Mouse (Mus musculus) gastrocnemius, postnatal 36 days (tissue): ENCODE data around the gene Erp29. TPM values are rescaled to one million over a fixed set of nuclear protein-coding genes. Genes with fewer than 3 reads are reported as not detected.

Experiments used
- DNase-seq, 2 experiments: peaks; one replicate each; pipeline ENCODE4 v3.0.0; 2022
- intact Hi-C: fragments of 180-260 bp; cut with DNase I; formaldehyde crosslinking; loops from one replicate; pipeline ENCODE4 v1.15.1; 2025
- total RNA-seq, 2 experiments: library from RNA; stranded (reverse); gene quantifications; 2 replicates each; pipeline ENCODE4 v1.2.3; 2021

Erp29 gene
- total RNA-seq, 2 experiments from 2014 or later: 32.4 to 36.7 TPM

- intact Hi-C loops: no loop called here
- no peak for DNase-seq
These were observed 1.1 kb downstream of the Erp29 start for GRCm38 (mm10) chr5:121451203-121451602.

GRCm38 (mm10) chr5:121450476-121450875, 1.8 kb downstream of the Erp29 start:
- intact Hi-C loops: no loop called here
- DNase-seq: no peak

- intact Hi-C loops: no loop called here
- no peak for DNase-seq
These were observed 2.3 kb downstream of the Erp29 start for GRCm38 (mm10) chr5:121449976-121450375.

GRCm38 (mm10) chr5:121448450-121448849, 3.9 kb downstream of the Erp29 start:
- DNase-seq: no peak
- intact Hi-C loops: no loop called here

GRCm38 (mm10) chr5:121444870-121445269, 7.4 kb downstream of the Erp29 start:
- intact Hi-C loops: loop anchor here (5.0 kb wide), 1 partner anchor 32 kb away; no protein-coding TSS in a partner anchor
- DNase-seq: no peak

DNA sequence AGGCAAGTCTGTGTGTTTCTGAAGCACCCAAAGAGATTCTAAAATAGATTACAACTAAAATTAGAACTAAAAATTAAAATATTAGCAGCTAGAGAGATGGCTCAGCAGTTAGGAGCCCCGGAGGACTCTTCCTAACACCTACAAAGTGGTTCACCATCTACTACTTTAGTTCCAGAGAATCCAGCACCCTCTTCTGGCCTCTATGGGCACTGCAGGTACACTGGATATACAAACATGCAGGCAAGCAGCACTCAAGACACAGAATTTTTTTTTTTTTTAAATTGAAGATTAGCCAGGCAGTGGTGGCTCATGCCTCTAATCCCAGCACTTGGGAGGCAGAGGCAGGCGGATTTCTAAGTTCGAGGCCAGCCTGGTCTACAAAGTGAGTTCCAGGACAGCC, 8.8 kb downstream of the Erp29 start:
- no peak for DNase-seq
- intact Hi-C loops: loop anchor here (5.0 kb wide), 1 partner anchor 34 kb away; no protein-coding TSS in a partner anchor

- DNase-seq: no peak
- intact Hi-C loops: no loop called here
These were observed 13.6 kb downstream of the Erp29 start for GRCm38 (mm10) chr5:121438756-121439155.

- no peak for DNase-seq
- intact Hi-C loops: no loop called here
These were observed 14.2 kb downstream of the Erp29 start for GRCm38 (mm10) chr5:121438131-121438530.

DNA sequence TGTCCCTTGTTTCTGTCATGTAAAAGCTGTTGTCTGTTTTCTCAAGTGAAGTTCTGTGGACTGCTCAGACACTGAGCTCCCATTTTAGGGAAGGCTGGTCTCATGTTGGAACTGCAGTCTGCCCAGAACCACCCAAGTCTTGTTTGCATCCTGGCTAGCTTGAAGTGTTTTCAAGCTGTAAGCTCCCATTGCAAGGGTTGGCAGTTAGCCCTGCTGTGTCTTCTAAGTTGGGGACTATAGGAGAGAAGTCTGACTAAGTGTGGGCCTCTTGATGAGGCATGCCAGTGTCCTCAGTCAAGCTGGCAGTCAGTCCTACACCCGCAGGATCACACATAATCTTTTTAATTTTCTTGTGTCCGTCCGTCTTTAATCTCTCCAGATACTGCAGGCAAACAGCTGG, 23.4 kb downstream of the Erp29 start:
- intact Hi-C loops: no loop called here
- DNase-seq: no peak

DNA sequence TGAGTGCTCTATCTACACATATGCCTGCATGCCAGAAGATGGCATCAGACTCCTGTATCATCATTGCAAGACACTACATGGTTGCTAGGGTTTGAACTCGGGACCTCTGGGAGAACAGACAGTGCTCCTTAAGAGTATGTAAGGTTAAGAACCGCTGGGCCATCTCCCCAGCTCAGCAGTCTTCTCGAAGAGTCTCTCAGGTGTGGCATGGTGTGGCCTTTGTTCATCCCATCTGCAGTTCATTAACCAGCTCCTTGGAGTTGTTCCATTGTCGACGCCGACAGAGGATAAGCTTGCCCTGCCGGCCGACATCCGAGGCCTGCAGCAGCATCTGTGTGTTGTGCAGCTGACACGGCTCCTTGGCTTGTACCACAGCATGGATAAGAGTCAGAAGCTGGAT, 29.0 kb downstream of the Erp29 start:
- intact Hi-C loops: no loop called here
- no peak for DNase-seq

- intact Hi-C loops: no loop called here
- no peak for DNase-seq
These were observed 29.5 kb downstream of the Erp29 start for GRCm38 (mm10) chr5:121422787-121423186.

- intact Hi-C loops: no loop called here
- no peak for DNase-seq
These were observed 31.6 kb downstream of the Erp29 start for GRCm38 (mm10) chr5:121420721-121421120.

DNA sequence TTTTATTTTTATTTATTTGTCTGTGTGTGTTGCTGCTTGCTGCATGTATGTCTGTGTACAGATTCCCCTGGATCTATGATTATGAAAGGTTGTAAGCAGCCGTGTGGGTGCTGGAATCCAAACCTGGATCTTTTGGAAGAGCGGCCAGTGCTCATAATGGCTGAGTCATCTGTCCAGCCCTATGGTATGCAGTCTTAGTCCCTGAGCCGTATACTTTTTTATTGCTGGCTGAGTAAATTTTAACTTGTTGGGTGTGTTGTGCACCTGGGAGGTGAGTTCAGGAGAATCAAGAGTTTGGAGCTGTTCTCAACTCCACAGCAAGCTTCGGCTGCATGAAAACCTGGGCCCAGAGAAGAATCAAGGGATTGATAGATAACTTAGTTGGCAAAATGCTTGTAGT, 41.3 kb downstream of the Erp29 start:
- intact Hi-C loops: no loop called here

DNA sequence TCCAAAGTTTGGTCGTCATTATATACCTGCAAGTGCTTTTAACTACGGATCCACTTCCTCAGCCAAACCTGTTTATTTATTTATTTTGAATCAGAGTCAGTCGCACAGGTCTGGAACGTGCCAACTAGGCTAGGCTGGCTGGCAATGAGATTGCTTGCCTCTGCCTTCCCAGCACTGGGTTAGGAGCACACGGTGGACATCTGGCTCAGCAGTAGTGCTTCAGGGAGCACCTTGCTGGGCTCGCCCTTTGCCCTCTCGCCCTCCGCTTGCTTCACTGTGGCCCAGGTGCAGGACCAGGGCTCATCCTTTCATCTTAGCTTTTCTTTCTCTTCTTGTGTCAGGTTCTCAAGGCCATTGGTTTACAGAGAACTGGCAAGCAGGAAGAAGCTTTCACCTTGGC, 44.5 kb downstream of the Erp29 start:
- intact Hi-C loops: no loop called here
- no peak for DNase-seq

More for the DNA sequence above, 41.3 kb downstream of the Erp29 start:
- no peak for DNase-seq

- DNase-seq: no peak
- intact Hi-C loops: no loop called here
These were observed 51.5 kb downstream of the Erp29 start for GRCm38 (mm10) chr5:121400849-121401248.

- intact Hi-C loops: no loop called here
- DNase-seq: no peak
These were observed 52.2 kb downstream of the Erp29 start for GRCm38 (mm10) chr5:121400064-121400463.

DNA sequence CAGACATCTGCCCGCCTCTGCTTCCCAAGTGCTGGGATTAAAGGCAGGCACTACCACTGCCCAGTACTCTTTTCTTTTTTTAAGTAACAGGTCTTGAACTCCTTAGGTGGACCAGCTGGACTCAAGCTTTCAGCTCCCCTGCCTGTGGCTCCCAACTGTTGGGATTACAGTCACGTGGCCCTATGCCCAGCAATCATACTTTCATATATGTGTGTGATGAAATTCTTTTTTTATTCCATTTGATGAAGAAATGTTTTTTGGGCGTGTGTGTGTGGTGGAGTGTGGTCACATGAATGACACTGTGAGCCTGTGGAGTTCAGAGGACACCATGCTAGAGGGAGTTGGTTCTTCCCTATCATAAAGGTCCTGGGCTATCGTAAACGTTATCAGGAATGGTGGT, 52.8 kb downstream of the Erp29 start:
- no peak for DNase-seq
- intact Hi-C loops: loop anchor here (5.0 kb wide), 1 partner anchor 192 kb away; no protein-coding TSS in a partner anchor

DNA sequence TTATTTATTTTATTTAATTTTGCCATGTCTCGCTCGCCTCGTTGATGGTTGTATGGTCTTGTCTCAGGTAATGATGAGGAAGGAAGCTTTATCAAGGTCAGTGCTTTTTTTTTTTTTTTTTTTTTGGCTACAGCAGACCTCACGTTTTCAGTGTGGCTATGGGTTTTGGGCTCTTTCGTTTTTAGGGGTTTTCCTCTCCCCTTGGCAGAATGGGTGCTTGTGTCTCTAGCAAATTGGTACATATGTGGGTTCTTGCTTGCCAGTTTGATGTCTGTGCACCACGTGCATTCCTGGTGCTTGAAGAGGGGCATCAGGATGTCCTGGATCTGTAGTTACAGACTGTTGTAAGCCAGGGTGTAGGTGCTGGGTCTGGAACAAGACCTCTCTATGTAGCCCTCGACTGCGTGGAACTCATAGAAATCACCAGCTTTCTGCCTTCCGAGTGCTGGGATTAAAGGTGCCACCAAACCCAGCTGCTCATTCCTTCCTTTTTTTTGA, 53.3 kb downstream of the Erp29 start:
- no peak for DNase-seq
- intact Hi-C loops: loop anchor here (5.0 kb wide), 1 partner anchor 192 kb away; no protein-coding TSS in a partner anchor

DNA sequence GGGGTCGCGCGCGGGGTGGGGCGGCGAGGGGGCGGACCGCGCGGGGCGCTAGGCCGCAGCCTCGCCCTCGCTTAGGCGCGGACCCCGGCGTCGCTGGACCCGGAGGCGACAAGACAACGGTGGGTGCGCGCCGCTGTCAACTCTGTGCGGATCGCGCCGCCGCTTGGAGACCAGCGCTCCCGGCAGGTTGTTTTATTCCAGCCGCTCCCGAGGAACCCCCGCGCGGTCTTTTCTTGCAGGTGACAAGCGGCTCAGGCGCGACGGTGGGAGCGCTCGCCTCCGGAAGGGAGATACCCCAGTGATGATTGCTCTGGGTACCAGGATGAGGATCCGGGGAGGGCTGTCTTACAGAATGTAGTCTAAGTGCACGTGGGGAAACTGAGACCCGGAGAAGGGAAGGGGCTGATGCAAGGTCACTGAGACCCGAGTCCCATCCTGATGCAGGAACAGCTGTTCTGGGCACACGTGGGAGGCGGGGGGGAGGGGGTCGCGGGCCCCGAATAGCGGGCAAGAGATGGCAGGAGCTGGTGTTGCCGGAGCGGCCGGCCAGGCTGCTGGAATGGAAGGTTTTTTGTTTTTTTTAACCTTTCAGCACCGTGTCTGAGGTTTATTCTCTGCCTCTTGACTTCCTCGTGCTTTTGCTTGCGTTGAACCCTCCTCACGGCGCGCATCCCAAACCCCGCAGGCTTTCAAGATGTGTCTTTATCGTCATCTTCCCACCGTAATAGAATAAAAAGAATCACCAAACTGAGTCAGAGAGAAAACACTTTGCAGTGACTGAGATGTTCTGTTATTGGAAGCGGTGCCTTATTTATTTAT, 54.0 kb downstream of the Erp29 start:
- intact Hi-C loops: loop anchor here (5.0 kb wide), 1 partner anchor 191 kb away; no protein-coding TSS in a partner anchor
- no peak for DNase-seq

- peak; percentile 90 to 96 for DNase-seq
- intact Hi-C loops: loop anchor here (5.0 kb wide), 1 partner anchor 190 kb away; no protein-coding TSS in a partner anchor
These were observed 54.8 kb downstream of the Erp29 start, which contains the start of gene Naa25 for GRCm38 (mm10) chr5:121397187-121398145. Gene Naa25, plus strand, starts transcription at chr5:121397936.

DNA sequence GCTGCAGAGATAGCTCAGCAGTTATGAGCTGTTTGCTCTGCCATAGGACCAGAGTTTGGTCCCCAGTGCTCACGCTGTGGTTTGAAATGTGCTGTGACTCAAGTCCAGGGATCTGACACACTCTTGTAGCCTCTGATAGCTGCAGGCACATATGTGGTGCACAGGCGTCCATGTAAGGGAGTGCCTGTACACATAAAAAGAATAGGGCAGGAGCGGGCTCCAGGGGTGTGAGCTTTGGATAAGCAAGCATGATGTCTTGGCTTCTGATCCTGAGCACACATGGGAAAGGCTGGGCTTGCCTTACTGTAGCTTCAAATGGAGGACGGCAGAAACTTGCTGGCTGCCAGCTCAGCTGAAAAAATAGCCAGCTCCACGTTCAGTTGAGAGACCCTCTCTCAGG, 56.7 kb downstream of the Erp29 start:
- intact Hi-C loops: loop anchor here (5.0 kb wide), 1 partner anchor 188 kb away; no protein-coding TSS in a partner anchor
- no peak for DNase-seq
